Mouse (Mus musculus) kidney, embryonic 14.5 days (tissue): ENCODE data around the gene Aff3. TPM values are rescaled to one million over a fixed set of nuclear protein-coding genes. Genes with fewer than 3 reads are reported as not detected.

Source experiments
- ATAC-seq: fragments of 200-750 bp; cut with Nextera tagmentation; 2 replicates; pipeline ENCODE4 v1.8.0; 2017; ENCODE audit warnings: moderate number of reproducible peaks, mild to moderate bottlenecking, moderate TSS enrichment, moderate library complexity; ENCODE audit not compliant: low FRiP score, low TSS enrichment
- H3K27ac ChIP-seq: fragments of 300-500 bp; sonication (generic); 2 replicates; pipeline ENCODE4 v1.5.1; 2014; ENCODE audit warnings: low read depth, mild to moderate bottlenecking, low read length, moderate library complexity, mixed read lengths
- H3K27me3 ChIP-seq: fragments of 300-500 bp; sonication (generic); 2 replicates; pipeline ENCODE4 v1.6.1; 2014; ENCODE audit warnings: mild to moderate bottlenecking, low read length; ENCODE audit not compliant: control insufficient read depth, insufficient read depth
- H3K36me3 ChIP-seq: fragments of 300-500 bp; sonication (generic); 2 replicates; pipeline ENCODE4 v1.6.1; 2014; ENCODE audit warnings: low read length, mixed read lengths; ENCODE audit not compliant: control insufficient read depth, insufficient read depth
- H3K4me1 ChIP-seq: fragments of 300-500 bp; sonication (generic); 2 replicates; pipeline ENCODE4 v1.6.1; 2014; ENCODE audit warnings: low read length, mixed read lengths; ENCODE audit not compliant: control insufficient read depth, insufficient read depth
- H3K4me2 ChIP-seq: fragments of 300-500 bp; sonication (generic); replicated peaks from 2 replicates; pipeline ENCODE4 v1.6.1; 2014; ENCODE audit warnings: low read depth, mild to moderate bottlenecking, low read length
- H3K4me3 ChIP-seq: fragments of 300-500 bp; sonication (generic); 2 replicates; pipeline ENCODE4 v1.5.1; 2014; ENCODE audit warnings: mild to moderate bottlenecking, low read length
- H3K9ac ChIP-seq: fragments of 300-500 bp; sonication (generic); 2 replicates; pipeline ENCODE4 v1.6.1; 2014; ENCODE audit warnings: low read depth, mild to moderate bottlenecking, low read length, moderate library complexity
- H3K9me3 ChIP-seq: fragments of 300-500 bp; sonication (generic); 2 replicates; pipeline ENCODE4 v1.6.1; 2016; ENCODE audit warnings: low read length; ENCODE audit not compliant: control insufficient read depth
- WGBS: fragments of 180-500 bp; shearing (Covaris S2); extraction: QIAGEN DNeasy Blood & Tissue Kit; methylation state at CpG from one replicate; pipeline ENCODE4 v1.1.7; 2014; 5-methylcytosine and 5-hydroxymethylcytosine counted together
- polyA plus RNA-seq: library from polyadenylated mRNA; unstranded; fragments of >200 nt; fragmentation: Nextera tagmentation; extraction: Ambion mirVana; gene quantifications from 2 replicates; pipeline ENCODE4 v1.2.1, GENCODE M21; 2014

Aff3 gene
- polyA plus RNA-seq, 1 experiment from 2014 or later, result 11.9 TPM

- H3K27ac ChIP-seq, result no peak overlapping the region
- no peak overlapping the region for H3K4me3 ChIP-seq
- no peaks in the 10 kb centered on the region for H3K36me3 ChIP-seq
- H3K4me1 ChIP-seq, result no peaks in the 10 kb centered on the region
- no peaks in the 10 kb centered on the region for H3K27me3 ChIP-seq
- no peak overlapping the region for H3K4me2 ChIP-seq
- ATAC-seq, result no peak
- no peaks in the 10 kb centered on the region for H3K9me3 ChIP-seq
- 94% methylated on average over 2 of the region's 2 CpGs for WGBS
- H3K9ac ChIP-seq, result no peak overlapping the region
These were observed 176.9 kb downstream of the Aff3 start for GRCm38 (mm10) chr1:38487884-38488283.

- Histone ChIP-seq H3K4me2 (no peak overlapping the region), H3K9me3 (no peaks in the 10 kb centered on the region), H3K9ac (no peak overlapping the region), H3K4me1 (peaks cover 4% of the 10 kb centered on the region), H3K27me3 (no peaks in the 10 kb centered on the region), H3K4me3 (no peak overlapping the region), H3K27ac (no peak overlapping the region), H3K36me3 (no peaks in the 10 kb centered on the region)
- WGBS, result 76% methylated on average over 2 of the region's 2 CpGs
- no peak for ATAC-seq
These were observed 181.6 kb downstream of the Aff3 start for GRCm38 (mm10) chr1:38483191-38483590.

- no peaks in the 10 kb centered on the region for H3K36me3 ChIP-seq
- peaks cover 8% of the 10 kb centered on the region for H3K4me1 ChIP-seq
- no peak overlapping the region for H3K9ac ChIP-seq
- WGBS, result 26% methylated on average over 9 of the region's 9 CpGs
- no peaks in the 10 kb centered on the region for H3K9me3 ChIP-seq
- H3K27ac ChIP-seq, result no peak overlapping the region
- H3K27me3 ChIP-seq, result no peaks in the 10 kb centered on the region
- H3K4me3 ChIP-seq, result no peak overlapping the region
- H3K4me2 ChIP-seq, result no peak overlapping the region
- ATAC-seq, result peak; percentile 32; the same call in 1 of the 2 replicates
These were observed 186.5 kb downstream of the Aff3 start for GRCm38 (mm10) chr1:38478246-38478743.

DNA sequence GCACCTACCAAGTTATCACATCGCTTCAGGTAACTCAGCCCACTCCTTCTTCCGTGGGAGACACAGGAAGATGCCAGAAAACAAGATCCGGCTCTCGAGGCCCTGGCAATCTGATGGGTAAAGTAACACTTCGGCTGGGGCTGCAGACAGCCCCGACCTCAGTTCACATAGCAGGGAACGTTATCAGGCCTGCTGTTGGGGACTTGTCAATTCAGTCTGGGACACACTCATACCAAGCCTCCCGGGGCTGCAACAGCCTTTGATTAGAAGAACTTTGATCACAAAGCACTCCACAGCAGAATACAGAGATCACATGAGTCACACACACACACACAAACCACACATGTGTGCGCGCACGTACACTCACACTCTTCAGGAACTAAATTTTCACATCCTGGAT is 193.9 kb downstream of the Aff3 start:
- H3K27me3 ChIP-seq, result no peaks in the 10 kb centered on the region
- no peaks in the 10 kb centered on the region for H3K36me3 ChIP-seq
- WGBS, result 48% methylated on average over 11 of the region's 11 CpGs
- no peaks in the 10 kb centered on the region for H3K9me3 ChIP-seq
- no peak overlapping the region for H3K9ac ChIP-seq
- no peak overlapping the region for H3K4me3 ChIP-seq
- no peak for ATAC-seq
- H3K4me1 ChIP-seq, result no peaks in the 10 kb centered on the region
- no peak overlapping the region for H3K4me2 ChIP-seq
- no peak overlapping the region for H3K27ac ChIP-seq

GRCm38 (mm10) chr1:38470166-38470565 is 194.6 kb downstream of the Aff3 start:
- 53% methylated on average over 5 of the region's 5 CpGs for WGBS

DNA sequence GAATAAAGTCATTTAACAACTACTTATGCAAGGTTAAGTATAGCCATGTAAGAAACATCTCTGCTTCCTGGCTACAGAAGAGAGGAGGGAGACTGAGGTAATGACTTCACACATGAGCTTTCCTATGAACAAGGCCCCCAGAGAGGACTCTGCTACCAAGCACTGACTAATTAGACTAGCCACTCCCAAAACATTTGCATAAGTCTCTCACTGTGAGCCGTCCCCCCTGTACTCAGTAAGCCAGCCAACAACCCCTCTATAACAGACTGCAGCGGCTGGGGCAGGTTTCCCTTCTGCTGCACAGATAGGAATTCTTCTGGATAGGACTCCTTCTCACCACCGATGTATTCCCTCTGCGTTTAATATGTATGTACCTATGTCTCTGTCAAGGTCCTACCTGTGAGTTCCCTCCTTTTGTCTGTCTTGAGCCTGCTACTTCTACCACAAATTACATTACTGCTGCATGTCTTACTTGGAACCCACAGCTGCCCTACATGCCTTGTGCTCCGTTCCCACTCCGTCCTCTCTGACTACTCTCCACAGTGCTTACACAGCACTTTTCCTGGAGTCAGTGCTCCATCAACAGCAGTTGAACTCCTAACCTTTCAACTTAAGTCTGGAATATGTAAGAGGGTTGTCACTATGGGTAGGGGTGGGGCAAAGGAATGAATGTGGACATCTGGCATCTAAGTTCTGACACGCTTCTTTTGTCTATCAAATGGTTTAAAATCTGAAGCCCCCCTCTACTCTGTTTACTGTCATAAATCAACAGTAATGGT is 197.3 kb downstream of the Aff3 start:
- Histone ChIP-seq H3K4me1 (no peaks in the 10 kb centered on the region), H3K27ac (no peak overlapping the region), H3K4me3 (no peak overlapping the region), H3K9me3 (no peaks in the 10 kb centered on the region), H3K4me2 (no peak overlapping the region), H3K27me3 (no peaks in the 10 kb centered on the region), H3K9ac (no peak overlapping the region), H3K36me3 (no peaks in the 10 kb centered on the region)
- 53% methylated on average over 7 of the region's 7 CpGs for WGBS
- ATAC-seq, result no peak

More at GRCm38 (mm10) chr1:38470166-38470565, 194.6 kb downstream of the Aff3 start:
- no peaks in the 10 kb centered on the region for H3K36me3 ChIP-seq
- H3K27ac ChIP-seq, result no peak overlapping the region
- no peak for ATAC-seq
- H3K4me3 ChIP-seq, result no peak overlapping the region
- no peak overlapping the region for H3K4me2 ChIP-seq
- no peaks in the 10 kb centered on the region for H3K27me3 ChIP-seq
- no peak overlapping the region for H3K9ac ChIP-seq
- H3K4me1 ChIP-seq, result no peaks in the 10 kb centered on the region
- no peaks in the 10 kb centered on the region for H3K9me3 ChIP-seq

GRCm38 (mm10) chr1:38456719-38457269 is 208.0 kb downstream of the Aff3 start:
- H3K9ac ChIP-seq, result no peak overlapping the region
- WGBS, result 52% methylated on average over 7 of the region's 7 CpGs
- H3K4me3 ChIP-seq, result no peak overlapping the region
- peaks cover 21% of the 10 kb centered on the region for H3K4me1 ChIP-seq
- H3K36me3 ChIP-seq, result no peaks in the 10 kb centered on the region
- H3K9me3 ChIP-seq, result no peaks in the 10 kb centered on the region
- peak; percentile 52 for ATAC-seq
- no peak overlapping the region for H3K4me2 ChIP-seq
- H3K27me3 ChIP-seq, result no peaks in the 10 kb centered on the region
- H3K27ac ChIP-seq, result no peak overlapping the region

DNA sequence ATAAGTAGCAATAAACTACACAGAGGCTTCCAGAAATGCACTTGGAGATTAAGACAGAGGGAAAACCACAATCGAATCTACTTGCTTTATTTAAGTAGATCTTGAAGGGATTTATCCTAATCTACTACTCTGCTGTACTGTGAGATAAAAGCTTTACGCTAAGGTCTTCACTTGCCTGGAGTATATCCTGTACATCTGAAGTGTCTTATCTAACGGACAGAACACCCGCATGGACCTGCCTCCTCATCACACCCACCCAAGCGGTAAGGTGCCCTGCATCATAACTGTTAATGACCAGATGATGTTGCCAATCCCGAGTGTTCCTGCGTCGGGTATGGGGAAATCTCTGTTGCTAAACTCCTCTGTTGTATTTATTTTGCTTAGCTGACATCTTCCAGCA is 209.8 kb downstream of the Aff3 start:
- H3K27me3 ChIP-seq, result no peaks in the 10 kb centered on the region
- H3K27ac ChIP-seq, result no peak overlapping the region
- no peaks in the 10 kb centered on the region for H3K36me3 ChIP-seq
- no peak for ATAC-seq
- H3K4me2 ChIP-seq, result no peak overlapping the region
- H3K9me3 ChIP-seq, result no peaks in the 10 kb centered on the region
- peaks cover 21% of the 10 kb centered on the region for H3K4me1 ChIP-seq
- H3K9ac ChIP-seq, result no peak overlapping the region
- 92% methylated on average over 8 of the region's 8 CpGs for WGBS
- no peak overlapping the region for H3K4me3 ChIP-seq

- H3K4me2 ChIP-seq, result no peak overlapping the region
- H3K4me1 ChIP-seq, result peaks cover 11% of the 10 kb centered on the region
- H3K36me3 ChIP-seq, result no peaks in the 10 kb centered on the region
- ATAC-seq, result no peak
- no peaks in the 10 kb centered on the region for H3K27me3 ChIP-seq
- H3K4me3 ChIP-seq, result no peak overlapping the region
- H3K27ac ChIP-seq, result no peak overlapping the region
- 87% methylated on average over 6 of the region's 6 CpGs for WGBS
- H3K9me3 ChIP-seq, result no peaks in the 10 kb centered on the region
- no peak overlapping the region for H3K9ac ChIP-seq
These were observed 213.4 kb downstream of the Aff3 start for GRCm38 (mm10) chr1:38451367-38451766.
